Mouse (Mus musculus): ENCODE data around the gene Tnfsf13b.

The Tnfsf13b gene

GRCm38 (mm10) chr8:10045743-10046142 lies 39.5 kb downstream of the Tnfsf13b start:
- DNase-seq, result no peak

- DNase-seq, result no peak
These were observed 42.9 kb downstream of the Tnfsf13b start for GRCm38 (mm10) chr8:10049162-10049561.

DNA sequence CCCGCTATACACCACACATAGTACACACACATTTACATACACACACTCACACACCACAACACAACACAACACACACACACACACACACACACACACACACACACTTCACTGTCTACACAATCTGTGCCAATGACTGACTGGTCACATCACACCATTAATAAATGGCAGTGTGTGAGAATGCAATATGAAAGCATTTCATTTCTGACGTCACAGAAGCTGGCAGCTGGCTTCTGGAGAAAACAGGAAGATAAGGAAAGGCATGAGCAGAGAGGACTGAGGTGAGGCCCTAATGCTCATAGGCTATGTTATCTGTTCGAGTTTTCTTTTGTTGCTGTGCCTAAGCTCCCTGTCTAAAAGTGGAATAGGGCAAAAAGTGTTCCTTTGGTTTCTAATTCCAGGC lies 45.3 kb downstream of the Tnfsf13b start:
- no peak for DNase-seq

DNA sequence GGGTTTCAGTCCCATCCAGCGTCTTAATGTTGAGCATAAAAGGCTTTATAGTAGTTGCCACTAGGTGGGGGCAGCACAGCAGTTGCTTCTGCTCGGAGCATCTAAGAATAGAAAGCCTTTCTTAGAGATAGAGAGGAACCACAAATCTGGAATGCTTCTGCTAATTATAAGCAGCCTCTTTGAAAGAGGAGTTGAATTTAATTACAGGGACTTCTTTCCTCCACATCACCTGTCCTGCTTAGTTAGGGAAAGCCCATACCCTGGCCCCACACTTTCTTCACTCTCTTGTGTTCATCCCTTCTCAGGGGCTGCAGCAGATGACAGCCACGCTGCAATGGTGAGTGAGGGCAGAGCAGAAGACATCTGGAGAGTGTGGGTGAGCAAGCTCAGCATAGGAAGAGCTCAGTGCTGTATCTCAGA lies 47.3 kb downstream of the Tnfsf13b start:
- no peak for DNase-seq

DNA sequence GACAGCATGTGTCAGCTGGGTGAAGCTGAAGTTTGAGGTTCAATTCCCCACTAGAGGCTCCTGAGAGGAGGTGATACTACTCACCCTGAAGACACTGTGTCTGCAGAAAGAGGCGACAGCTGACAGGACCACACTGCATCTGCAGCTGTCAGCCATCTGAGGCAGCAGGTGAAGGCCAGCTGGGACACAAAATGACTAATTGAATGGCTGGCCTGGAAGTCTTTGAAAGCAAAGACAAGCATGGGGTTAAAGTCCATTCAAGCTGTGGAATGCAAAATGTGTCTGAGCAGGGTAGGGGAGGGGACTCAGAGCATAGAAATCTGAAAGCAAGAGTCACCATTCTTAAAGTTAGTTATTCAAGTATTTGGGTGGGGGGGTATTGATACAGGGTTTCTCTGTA lies 54.7 kb downstream of the Tnfsf13b start:
- DNase-seq, result no peak

GRCm38 (mm10) chr8:10066906-10067305 lies 60.6 kb downstream of the Tnfsf13b start:
- DNase-seq, result no peak

DNA sequence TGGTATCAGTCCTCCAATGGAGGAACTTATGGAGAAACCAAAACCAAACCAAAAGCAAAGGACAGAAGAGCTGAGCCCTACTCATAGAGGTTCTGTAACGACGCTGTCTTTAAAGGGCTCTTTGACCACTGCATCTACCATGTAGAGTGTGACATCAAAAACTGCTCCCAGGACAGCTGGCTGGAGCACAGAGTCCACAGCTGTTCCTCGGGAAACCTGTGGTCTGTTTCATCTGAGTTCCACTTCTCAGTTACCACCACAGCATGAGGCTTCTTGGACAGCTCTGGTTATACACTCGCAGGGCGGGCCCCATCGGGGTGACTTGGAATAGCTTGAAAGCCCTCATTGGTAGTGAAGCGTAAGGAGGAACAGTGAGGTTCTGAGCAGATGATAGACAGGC lies 61.5 kb downstream of the Tnfsf13b start:
- no peak for DNase-seq

- DNase-seq, result no peak
These were observed 66.1 kb downstream of the Tnfsf13b start for GRCm38 (mm10) chr8:10072347-10072746.
